Mouse (Mus musculus) small intestine, adult 2 months (tissue): ENCODE measurements around the gene Dlg1. TPM values are rescaled to one million over a fixed set of nuclear protein-coding genes. Genes with fewer than 3 reads are reported as not detected.

Experiments used
- H3K27ac ChIP-seq: fragments of 200-500 bp; 2 replicates; pipeline ENCODE4 v1.5.1; 2012; ENCODE audit warnings: low read depth, low read length, control low read depth, inconsistent platforms; ENCODE audit not compliant: insufficient read depth
- H3K27me3 ChIP-seq: fragments of 200-500 bp; 2 replicates; pipeline ENCODE4 v1.6.1; 2012; ENCODE audit warnings: mild to moderate bottlenecking, moderate library complexity, low read length, inconsistent platforms; ENCODE audit not compliant: control insufficient read depth, insufficient read depth
- H3K36me3 ChIP-seq: fragments of 200-500 bp; 2 replicates; pipeline ENCODE4 v1.6.1; 2012; ENCODE audit warnings: mild to moderate bottlenecking, low read length, control low read depth, inconsistent platforms; ENCODE audit not compliant: control insufficient read depth, insufficient read depth
- H3K4me1 ChIP-seq: fragments of 200-500 bp; 2 replicates; pipeline ENCODE4 v1.6.1; 2012; ENCODE audit warnings: low read length, inconsistent platforms, mixed read lengths; ENCODE audit not compliant: control insufficient read depth, insufficient read depth, insufficient read length
- H3K4me3 ChIP-seq: fragments of 200-500 bp; 2 replicates; pipeline ENCODE4 v1.5.1; 2012; ENCODE audit warnings: low read depth, mild to moderate bottlenecking, control low read depth, inconsistent platforms, low read length, moderate library complexity
- CTCF ChIP-seq: fragments of 200-500 bp; IDR thresholded peaks from 2 replicates; pipeline ENCODE4 v1.5.1; 2012; ENCODE audit warnings: low read depth, mild to moderate bottlenecking, control low read depth, inconsistent platforms, low read length, moderate library complexity, mixed read lengths; ENCODE audit not compliant: insufficient replicate concordance, insufficient read length; ENCODE audit errors: extremely low read depth
- POLR2A ChIP-seq: fragments of 200-500 bp; IDR thresholded peaks from 2 replicates; pipeline ENCODE4 v1.6.1; 2012; ENCODE audit warnings: low read depth, mild to moderate bottlenecking, control low read depth, inconsistent platforms, low read length, moderate library complexity
- WGBS: fragments of 180-500 bp; shearing (Covaris S2); methylation state at CpG from one replicate; pipeline ENCODE4 v1.1.7; 2018; 5-methylcytosine and 5-hydroxymethylcytosine counted together
- polyA plus RNA-seq: library from polyadenylated mRNA; depleted of rRNA; stranded (reverse); fragments of >200 nt; gene quantifications from 2 replicates; pipeline ENCODE4 v1.2.3, GENCODE M21; 2012

Gene Dlg1
- polyA plus RNA-seq, 1 experiment, result 7.0 TPM

- WGBS, result 80% methylated on average over 6 of the region's 6 CpGs
- Histone ChIP-seq H3K4me3 (no peak overlapping the region), H3K36me3 (no peaks in the 10 kb centered on the region), H3K4me1 (0 out of 2 replicates have a peak, but pooled peaks cover under 1% of the 10 kb centered on the region), H3K27me3 (no peaks in the 10 kb centered on the region), H3K27ac (no peak overlapping the region)
- TF ChIP-seq CTCF (no peak), POLR2A (no peak)
These were observed 40.1 kb upstream of the Dlg1 start for GRCm38 (mm10) chr16:31623136-31623535.

DNA sequence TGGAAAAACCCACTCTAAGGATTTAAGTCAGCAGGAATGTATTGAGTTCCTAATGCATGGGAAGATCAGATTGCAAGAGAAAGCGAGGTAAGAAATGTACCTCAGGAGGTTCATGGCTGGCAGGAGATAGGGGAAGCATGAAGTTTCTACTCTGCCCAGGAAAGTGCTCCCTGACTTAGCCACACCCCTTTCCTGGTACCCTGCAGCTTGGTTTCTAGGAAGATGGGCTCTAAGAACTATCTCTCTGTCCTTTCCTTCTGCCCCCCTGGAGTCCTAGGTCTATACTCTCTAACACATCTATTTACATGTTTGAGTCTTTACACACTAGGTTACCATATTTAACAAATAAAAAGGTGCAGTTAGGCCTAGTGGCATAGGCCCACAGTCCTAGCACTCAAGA lies 38.5 kb upstream of the Dlg1 start:
- no peak overlapping the region for H3K4me3 ChIP-seq
- TF ChIP-seq POLR2A (no peak), CTCF (no peak)
- no peaks in the 10 kb centered on the region for H3K4me1 ChIP-seq
- H3K36me3 ChIP-seq, result no peaks in the 10 kb centered on the region
- 69% methylated on average over 1 of the region's 1 CpGs for WGBS
- no peaks in the 10 kb centered on the region for H3K27me3 ChIP-seq
- no peak overlapping the region for H3K27ac ChIP-seq

DNA sequence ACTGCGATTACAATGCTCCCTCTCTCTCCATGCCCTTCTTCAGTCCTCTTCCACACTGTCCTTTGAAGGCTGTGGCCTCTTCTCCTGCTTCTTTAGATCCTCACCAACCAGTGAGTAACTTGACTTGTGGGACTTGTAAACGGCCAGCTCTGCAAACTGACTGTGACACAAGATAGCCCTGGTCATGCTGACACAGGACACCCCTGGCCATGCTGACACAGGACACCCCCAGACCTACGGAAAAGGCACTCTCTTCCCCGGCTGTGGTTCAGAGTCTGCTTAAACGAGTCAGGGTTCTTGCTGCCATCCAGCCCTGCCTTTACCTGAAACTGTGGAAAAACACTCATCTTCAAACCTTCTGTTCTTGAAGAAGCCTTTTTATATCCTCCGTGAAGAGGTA lies 36.9 kb upstream of the Dlg1 start:
- Histone ChIP-seq H3K27ac (no peak overlapping the region), H3K27me3 (no peaks in the 10 kb centered on the region), H3K4me1 (no peaks in the 10 kb centered on the region), H3K4me3 (no peak overlapping the region), H3K36me3 (no peaks in the 10 kb centered on the region)
- TF ChIP-seq CTCF, result no peak
- TF ChIP-seq POLR2A, result no peak
- 76% methylated on average over 6 of the region's 6 CpGs for WGBS

DNA sequence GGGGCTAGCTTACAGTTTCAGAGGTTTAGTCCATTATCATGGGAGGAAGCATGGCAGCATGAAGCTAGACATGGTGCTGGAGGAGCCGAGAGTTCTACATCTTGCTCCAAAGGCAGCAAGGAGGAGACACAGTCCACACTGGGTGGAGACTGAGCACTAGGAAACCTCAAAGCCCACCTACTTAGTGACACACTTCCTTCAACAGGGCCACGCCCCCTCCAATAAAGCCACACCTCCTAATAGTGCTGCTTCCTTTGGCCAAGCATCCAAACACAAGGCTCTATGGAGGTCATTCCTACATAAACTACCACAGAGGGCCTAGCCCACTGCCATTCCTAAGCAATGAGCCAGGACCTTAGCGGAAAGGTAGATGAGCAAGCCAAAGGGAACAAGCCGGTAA lies 32.9 kb upstream of the Dlg1 start:
- Histone ChIP-seq H3K27me3 (no peaks in the 10 kb centered on the region), H3K36me3 (no peaks in the 10 kb centered on the region), H3K27ac (no peak overlapping the region), H3K4me3 (no peak overlapping the region), H3K4me1 (no peaks in the 10 kb centered on the region)
- TF ChIP-seq POLR2A (no peak), CTCF (no peak)
- 95% methylated on average over 4 of the region's 4 CpGs for WGBS

DNA sequence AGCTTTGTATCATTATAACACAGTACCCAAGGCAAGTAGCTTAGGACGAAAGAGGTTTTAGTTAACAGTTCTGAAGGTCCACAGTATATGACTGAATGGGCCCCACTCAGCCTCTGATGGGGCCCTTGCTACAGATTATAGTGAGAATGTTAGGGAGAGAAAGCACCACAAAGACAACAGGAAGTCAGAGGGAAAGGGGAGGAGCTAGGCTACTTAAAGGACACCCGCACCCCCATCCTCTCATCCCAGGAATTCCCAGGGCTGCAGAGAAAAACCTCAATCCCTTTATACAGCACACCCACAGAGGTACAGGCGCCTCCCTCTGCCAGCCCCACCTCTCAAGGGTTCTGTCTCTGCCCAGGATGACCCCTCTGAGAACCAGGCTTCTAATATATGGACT lies 32.2 kb upstream of the Dlg1 start:
- Histone ChIP-seq H3K4me3 (no peak overlapping the region), H3K27ac (no peak overlapping the region), H3K36me3 (no peaks in the 10 kb centered on the region), H3K4me1 (no peaks in the 10 kb centered on the region), H3K27me3 (no peaks in the 10 kb centered on the region)
- TF ChIP-seq CTCF (no peak), POLR2A (no peak)
- WGBS, result 84% methylated on average over 3 of the region's 3 CpGs

- TF ChIP-seq CTCF (no peak), POLR2A (no peak)
- Histone ChIP-seq H3K4me3 (no peak overlapping the region), H3K27me3 (no peaks in the 10 kb centered on the region), H3K36me3 (no peaks in the 10 kb centered on the region), H3K4me1 (no peaks in the 10 kb centered on the region), H3K27ac (no peak overlapping the region)
- 94% methylated on average over 4 of the region's 4 CpGs for WGBS
These were observed 28.9 kb upstream of the Dlg1 start for GRCm38 (mm10) chr16:31634371-31634770.

GRCm38 (mm10) chr16:31638393-31638792 lies 24.9 kb upstream of the Dlg1 start:
- no peak for TF ChIP-seq CTCF
- no peak for TF ChIP-seq POLR2A
- Histone ChIP-seq H3K27me3 (no peaks in the 10 kb centered on the region), H3K36me3 (no peaks in the 10 kb centered on the region), H3K27ac (no peak overlapping the region), H3K4me1 (no peaks in the 10 kb centered on the region), H3K4me3 (no peak overlapping the region)
- 53% methylated on average over 7 of the region's 7 CpGs for WGBS

- 58% methylated on average over 4 of the region's 4 CpGs for WGBS
- TF ChIP-seq POLR2A, result no peak
- no peak for TF ChIP-seq CTCF
These were observed 23.3 kb upstream of the Dlg1 start for GRCm38 (mm10) chr16:31639946-31640345.

More at GRCm38 (mm10) chr16:31639946-31640345, 23.3 kb upstream of the Dlg1 start:
- Histone ChIP-seq H3K4me1 (no peaks in the 10 kb centered on the region), H3K4me3 (no peak overlapping the region), H3K36me3 (no peaks in the 10 kb centered on the region), H3K27me3 (no peaks in the 10 kb centered on the region), H3K27ac (no peak overlapping the region)
